Mouse (Mus musculus) WW6 (cell line): ENCODE measurements around the gene Ctla4.

Experiments
- DNase-seq: peaks from one replicate; pipeline ENCODE4 v3.0.0-alpha.2; 2013; ENCODE audit warnings: low read depth, low spot score

The Ctla4 gene

DNA sequence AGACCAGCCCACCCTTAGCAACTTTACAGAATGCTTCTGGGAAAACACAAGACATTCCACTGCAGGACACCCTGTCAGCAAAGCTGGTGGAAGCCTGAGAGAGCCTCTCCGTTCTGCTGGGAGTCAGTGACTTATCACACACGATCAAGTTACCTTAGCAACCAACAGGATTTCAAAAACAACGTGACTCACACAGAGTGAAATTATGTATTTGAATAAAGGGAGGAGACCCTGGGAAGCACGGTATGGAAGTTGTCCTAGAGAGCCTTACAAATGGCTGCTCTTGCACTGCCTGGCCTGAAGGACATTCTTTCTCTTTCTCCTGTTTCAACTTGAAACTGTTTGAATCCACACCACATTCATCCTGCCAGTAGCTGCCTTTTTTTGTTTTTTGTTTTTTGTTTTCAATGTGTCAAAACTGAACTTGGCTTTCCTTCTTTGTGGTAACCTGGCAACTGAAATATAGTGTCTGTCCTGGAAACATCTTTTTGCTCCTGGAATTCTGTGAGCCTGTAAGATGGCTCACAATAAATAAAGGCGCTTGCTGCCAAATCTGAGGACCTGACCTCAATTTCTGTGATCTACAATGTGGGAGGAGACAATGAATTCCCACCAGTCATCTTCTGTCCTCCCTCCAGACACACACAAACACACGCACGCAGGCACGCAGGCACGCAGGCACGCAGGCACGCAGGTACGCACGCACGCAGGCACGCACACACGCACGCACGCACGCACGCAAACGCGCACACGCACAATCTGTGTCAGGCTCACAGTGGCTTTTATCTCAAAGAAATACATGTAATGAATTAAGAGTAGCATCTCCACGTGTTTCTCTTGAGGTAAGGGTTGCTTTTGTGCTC is 33.9 kb downstream of the Ctla4 start:
- peak; percentile 5 for DNase-seq

DNA sequence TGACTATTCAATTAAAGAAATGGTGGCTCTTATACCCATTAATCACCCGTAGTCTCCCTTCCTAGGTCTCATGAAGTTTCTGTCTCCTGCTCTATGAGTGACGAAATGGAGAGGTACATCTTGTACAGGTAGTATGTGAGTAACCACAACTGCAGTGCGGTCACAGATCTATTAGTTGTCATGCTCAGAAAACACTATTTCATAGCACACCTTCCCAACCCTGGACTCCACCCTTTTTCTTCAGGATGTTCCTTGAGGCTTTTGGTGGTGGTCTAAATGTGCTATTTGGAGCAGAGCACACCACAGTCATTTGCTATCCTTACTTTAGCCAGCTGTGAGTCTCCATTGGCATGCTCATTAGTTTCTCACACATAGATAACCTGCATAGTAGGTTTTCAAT is 42.2 kb downstream of the Ctla4 start:
- DNase-seq: no peak

DNA sequence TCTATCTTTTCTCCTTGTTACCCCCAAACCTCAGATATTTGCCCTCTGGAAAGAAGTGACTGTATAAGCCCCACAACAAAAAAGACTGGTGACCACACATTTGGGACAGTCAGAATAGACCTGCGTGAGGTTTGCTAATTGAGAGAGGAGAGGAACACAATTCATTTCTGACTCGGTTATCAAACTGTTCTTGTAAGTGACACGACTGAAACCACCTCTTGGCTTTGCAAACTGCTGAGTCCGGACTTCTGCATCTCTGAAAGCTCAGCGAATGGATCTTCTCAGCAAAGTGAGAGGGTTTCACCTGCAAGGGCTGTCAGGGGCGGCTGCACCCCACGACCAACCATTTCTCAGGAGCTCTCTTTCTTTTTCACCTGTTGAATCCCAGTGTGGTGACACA is 43.6 kb downstream of the Ctla4 start:
- no peak for DNase-seq

DNA sequence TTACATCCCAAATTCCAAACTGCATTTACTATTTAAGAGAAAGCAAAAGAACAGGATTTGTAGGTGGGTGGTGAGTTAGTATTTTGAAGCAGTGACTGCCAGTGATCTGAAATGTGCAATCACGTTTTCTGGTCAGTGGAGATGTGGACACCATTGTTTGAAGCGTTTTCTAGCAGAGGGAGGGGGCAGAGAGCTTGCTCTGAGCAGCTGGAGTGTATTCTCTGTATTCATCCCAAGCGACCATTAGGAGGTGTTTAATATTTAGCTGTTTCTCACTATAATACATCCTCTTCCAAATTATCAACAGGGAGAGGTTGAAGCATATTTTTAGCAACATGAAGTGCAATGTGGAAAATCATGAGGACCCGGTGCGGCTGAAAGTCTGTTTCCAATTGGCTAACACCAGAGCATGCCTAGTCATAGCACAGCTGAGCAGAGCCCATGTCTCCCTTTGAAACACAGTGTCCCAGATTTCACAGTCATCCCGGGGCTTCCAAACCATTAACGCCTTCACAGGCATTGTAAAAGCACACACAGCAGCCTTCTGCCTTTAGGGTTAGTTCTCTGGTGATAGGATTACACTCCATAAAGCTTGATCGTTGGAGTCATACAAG is 49.3 kb downstream of the Ctla4 start:
- DNase-seq: no peak

DNA sequence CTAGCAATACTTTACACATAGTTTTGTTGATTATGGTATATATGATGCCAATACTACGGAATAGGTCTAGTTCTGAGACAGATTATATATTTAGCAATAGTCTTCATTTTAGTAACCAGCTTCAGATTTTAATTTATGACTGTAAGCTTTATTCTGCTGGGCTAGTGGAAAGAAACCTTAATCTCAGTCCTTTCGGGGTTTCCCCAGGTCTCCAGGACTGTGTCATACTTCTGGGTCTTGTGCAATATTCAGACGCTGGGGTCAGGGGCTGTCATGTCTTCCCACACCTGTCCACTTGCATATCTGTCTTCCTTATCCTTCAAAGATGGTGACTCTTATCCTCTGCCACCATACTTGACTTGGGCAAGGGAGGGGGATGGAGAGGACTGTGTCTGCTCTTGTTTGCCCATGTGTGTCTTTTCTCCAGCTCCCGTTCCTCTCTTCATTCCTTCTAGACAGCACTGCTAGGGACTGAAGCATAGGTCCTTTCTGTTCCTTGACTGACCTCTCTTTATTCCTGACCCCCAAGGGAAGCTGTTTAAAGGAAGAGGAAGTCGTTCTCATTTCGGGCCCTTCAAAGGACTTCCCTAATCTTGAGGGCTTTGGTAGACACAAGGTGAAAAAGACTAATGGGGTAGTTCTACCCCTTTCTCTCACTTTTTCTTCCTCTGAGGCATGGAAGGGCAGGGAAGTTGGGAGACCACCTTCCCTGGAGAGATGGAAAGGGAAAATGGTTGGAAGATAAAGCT is 50.3 kb downstream of the Ctla4 start:
- no peak for DNase-seq

DNA sequence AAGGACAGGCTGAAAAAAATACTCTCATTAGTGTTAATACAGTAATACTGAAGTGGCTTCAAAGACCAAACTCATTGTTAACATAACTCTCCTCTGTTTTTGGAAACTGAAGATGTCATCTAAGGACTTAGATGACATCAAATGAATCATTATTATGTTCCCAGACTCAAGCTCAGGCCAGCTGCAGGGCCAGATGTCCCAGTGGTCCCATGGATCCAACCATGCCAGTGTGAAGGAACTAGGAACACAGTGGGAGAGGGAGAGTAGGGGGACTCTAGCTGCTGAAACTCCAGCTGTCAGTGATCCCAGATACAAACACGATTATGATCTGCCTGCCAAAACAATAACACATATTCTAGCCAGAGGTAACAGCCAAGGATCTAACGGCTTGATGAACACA is 51.5 kb downstream of the Ctla4 start:
- DNase-seq: no peak

DNA sequence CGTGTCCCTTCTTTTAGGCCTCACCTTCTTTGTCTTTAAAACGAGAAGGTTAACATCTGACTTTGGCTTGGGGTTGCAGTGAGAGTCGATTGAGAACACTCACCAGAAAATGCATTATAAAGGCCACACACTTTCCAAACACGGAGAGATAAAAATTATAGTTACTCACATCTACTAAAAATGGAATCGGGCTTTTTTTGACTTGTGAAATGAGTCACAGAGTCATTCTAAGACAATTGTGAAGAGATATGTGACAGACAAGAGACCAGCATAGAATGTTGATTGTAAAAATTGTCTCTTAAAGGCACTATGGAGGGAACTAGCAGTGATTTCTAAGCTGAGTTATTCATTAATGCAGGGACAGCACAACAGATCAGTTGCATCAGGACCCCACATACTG is 52.2 kb downstream of the Ctla4 start:
- no peak for DNase-seq

DNA sequence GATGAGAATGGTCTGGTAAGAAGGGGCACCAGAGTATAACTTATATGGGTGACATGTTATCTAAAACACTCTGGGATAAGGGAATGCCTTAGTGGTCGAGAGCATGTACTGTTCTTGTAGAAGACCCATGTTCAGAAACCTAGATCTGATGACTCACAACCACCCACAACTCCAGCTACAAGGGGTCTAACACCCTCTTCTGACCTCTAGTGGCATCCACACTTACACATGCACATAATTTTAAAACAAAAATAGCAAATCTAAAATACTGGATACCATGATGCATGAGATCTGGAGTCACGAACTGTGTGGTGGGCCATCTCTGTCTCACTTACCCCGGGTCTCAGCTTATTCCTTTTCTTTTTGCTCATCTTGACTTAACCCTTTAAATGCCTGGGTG is 53.2 kb downstream of the Ctla4 start:
- no peak for DNase-seq

DNA sequence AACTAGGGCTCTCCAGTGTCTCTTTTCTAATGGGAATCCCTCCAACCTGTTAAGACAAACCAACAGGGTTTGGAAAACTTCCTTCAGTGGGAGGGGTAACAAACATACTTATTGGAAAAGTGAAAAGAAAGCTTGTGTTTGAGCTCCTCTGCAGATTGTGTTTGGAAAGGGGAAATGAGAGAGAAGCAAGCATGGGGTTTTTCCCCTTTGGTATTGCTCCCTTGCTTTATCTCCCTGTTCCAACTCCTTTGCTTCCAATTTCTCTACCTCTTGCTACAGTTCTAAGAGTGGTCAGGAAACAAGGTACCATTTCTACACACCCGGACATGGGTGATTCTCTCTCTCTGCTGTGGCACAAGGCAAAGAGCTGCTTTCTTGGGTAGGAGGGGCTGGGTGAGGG is 53.8 kb downstream of the Ctla4 start:
- DNase-seq: no peak

DNA sequence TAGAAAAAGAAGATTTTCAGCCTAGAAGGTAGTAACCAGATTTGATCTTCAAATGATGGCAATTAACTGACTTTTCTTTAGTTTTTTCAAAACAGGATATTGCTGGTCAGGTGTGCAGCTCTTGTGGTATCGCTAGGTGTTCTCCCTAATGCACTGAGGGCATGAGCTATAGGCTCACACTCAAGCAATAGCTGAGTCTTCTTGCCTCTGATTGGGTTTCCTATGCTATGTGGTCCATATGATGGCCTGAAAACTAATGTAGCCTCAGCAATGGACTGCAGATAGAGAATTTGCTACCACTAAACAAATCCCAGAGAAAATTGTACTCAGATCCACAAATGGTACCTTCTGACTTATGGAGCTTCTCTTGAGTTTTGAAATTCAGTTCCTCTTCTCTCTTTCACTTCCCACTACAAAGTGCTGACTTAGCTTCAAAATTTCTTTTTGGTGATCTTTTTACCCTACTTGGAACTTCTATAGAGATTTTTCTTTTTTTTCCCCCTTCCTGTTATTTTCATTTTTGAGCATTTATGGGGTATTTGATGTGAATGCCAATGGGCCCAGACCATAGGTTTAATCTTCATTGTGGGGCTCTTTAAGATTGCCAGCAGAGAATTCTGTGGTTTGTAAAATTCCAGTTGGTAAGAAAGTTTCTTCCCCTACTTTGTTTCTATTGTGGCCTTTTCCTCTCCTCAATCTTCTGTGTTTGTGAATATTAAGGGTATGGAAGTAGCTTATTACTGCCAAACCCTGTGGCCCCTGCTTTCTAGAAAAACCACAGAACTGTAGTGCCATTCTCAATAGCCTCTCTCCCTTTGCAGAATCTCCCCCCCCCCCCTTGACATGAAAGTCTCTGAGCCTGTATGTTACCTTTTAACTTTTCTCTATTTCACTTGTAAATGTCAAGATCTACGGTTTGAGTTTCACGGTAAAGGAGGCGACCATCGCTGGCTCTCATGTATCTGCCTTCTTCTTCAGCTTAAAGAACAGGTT is 54.6 kb downstream of the Ctla4 start:
- DNase-seq: no peak

DNA sequence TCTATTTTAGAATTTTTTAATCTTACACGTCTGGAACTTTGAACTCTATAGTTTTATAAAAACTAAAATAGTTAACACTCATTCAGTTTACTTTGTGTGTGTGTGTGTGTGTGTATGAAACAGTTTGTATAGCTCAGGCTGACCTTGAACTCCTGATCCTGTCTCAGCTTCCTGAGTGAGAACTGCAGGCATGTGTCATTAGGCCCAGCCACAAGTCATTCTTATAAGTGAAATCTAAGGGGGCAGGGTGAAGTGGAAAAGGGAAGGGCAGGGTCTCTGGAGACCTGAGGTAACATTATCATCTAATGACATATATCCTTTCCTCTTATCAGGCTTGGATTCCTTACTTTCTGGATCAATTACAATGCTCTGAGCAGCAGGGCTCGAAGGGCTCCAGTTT is 56.1 kb downstream of the Ctla4 start:
- no peak for DNase-seq

DNA sequence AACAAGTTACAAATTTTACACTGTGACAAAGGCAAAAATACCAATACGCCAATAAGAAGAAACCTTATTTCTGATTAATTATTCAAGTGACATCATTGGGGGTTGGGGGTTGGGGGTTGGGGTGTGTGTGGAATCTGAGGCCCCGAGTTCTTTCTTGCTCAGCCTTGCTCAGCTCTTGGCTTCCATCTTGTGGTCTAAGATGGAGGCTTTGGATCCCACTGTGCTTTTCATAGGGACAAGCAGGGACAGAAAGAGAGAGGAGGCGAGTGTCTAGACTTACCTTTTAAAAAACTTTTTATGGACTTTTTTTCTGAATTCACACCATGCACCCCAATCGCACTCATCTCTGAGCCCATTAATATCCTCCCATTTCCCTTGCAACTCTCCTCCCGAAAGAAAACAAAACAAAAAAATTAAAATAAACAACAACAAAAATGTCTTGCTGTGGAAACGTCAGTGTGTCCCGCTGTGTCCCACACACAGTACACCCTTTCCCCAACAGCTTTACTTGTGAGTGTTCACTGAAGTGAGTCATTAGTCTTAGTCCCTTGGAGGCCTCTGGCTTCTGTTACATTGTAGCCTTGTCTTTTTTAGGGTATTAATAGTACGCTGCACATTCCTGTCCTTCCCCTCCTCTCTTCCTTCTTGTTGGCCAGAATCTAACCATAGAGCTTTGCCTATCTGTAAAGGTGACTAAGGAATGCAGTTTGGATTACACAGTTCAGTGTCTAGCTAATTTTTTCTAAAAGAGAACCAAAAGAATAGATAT is 59.0 kb downstream of the Ctla4 start:
- DNase-seq: no peak

DNA sequence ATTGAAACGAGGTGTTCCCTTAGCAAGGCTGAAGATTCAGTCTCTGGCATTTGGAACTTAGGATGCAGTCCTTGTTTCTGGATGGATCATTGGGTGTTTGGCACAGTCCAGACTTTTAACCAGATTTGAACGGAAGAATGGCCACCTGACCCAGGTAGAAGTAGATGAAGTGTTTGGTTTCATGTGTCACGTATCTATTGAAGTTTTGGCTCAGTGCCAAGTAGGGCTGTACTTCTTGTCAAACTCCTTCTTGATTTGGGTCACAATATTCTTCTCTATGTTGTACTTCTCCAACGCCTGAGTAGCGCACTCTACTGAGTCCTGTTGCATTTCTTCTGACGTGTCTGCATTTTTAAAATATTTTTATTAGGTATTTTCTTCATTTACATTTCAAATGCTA is 61.3 kb downstream of the Ctla4 start:
- DNase-seq: no peak

DNA sequence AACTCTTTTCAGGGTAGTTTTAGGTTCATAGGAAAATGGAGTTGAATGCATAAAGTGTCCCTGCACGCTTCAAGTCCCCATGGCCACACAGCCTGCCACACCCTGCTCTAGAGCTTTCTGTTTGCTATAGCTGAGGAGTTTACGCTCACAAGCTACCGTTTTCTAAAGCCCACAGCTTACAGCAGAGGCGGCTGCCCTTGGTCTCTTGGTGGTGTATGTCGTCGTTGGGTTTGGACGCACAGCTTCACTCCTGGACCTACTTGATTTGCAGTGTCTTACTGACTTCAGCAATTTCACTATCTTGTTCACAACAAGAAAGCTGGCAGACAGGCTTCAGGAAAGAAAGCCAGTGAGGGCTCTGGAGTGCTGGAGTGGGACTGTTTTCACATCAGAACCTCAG is 66.2 kb downstream of the Ctla4 start:
- DNase-seq: no peak

DNA sequence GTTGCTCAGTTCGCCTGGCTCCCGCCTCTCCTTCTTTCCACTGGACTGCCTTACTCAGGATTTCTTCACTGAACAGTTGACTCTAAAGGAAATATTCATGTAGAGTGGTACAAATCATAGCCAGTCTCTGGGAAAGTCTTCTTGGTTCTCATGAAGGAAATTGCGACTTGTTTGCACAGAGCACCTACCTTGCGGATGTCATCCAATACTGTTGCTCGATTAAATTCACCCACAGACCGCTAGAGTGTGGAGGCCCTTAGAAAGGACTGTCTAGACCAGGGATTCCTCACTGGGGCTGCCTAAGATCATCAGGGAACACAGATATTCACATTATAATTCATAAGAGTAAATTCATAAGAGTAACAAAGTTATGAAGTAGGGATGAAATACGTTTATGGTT is 66.9 kb downstream of the Ctla4 start:
- DNase-seq: no peak

DNA sequence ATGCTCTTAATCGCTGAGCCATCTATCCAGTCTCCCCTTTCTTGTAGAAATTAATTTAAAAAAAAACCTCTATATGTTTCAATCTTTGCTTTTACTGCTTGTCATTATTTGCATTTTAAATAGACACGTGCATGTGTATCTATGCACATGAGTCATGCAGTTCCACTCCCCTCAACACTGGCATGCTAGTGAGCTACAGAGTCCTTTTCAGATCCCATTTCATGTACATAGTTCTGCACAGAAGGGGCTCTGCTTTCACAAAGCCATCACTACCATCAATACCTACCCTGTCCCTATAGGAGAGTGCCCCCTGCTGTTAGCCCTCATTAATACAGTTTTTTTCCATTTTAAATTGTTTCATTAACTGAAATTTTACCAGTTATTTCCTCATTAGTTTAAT is 68.0 kb downstream of the Ctla4 start:
- no peak for DNase-seq

DNA sequence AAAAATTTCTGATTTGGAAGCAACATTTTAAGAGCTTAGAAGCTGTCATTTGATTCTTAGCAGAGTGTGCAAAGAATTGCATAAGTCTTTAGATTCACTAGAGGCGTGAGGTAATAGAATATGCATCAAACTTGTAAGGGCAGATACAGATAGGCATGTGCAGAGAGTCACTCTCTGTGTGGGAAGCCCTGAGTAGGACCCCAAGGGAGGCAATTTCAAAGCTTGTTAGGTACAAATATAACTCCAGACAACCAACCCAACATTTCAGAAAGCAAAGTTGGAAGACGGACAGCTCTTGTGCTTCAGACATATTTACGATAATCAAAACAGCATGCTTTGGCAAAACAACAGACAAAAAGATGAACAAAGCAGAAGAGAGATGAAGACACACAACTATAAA is 68.4 kb downstream of the Ctla4 start:
- no peak for DNase-seq

DNA sequence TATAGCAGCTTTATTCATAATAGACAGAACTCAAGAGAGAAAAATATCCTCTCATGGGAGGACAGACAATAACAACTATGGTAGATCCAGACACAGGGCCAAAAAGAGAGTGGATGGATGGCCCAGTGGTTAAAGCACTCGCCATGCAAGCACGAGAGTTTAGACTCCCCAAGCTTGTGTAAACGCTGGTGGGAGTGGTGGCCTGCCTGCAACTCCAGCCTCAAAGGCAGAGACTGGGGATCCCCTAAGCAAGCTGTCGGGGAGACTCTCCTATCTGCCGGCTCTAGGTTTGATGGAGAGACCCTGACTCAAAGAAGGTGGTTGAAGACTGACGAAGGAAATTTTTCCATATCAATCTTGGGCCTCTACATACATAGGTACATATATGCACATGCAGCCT is 69.4 kb downstream of the Ctla4 start:
- no peak for DNase-seq

DNA sequence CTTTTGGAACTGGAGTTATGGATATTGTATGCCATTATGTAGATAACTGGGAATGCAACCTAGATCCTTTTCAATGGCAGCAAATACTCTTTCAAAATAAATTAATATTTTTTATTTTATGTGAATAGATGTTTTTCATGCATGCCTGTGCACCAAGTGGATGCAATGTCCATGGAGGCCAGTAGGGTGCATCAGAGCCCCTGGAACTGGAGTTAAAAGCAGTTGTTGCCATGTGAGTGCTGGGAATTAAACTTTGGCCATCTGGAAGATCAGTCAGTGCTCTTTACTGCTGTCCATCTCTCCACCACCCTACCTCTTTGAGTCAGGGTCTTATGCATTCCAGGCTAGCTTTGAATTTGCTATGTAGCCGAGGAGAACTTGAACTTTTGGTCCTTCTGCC is 71.5 kb downstream of the Ctla4 start:
- no peak for DNase-seq

DNA sequence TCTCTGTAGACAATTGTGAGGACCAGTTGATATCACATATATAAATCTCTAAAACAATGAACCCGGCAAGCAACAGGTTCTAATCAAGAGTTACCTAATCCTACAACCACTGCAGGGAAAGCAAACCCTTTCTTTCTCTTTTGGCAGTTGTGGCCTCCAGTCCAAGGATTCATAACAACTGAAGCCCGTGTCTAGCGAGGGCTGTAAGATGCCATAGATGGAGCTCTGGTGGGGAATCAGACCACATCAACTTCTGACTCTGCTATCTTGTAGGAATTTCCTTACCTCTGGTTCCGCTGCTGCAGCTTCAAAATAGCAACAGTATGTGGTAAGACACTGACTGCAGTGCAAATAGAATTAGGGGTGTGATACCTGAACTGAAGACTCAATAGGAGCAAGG is 72.4 kb downstream of the Ctla4 start:
- DNase-seq: no peak

DNA sequence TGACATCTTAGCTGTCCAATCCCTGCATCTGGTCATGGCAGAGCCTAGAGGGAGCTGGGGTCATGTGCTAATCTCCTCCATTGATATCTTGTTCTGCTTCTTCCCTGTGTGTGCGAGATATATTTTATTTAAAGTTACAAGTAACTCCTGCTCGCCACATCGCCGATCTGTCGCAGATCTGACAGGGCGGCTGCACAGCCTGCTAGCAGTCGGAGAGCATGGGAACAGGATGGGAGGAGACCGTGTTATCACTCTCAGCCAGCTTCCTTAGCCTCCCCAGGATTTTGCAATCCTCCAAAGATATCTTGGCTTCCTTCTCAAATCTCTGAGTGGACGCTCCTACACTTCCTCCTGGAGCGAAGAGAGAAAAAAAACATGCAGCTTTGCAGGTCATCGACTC is 73.7 kb downstream of the Ctla4 start:
- no peak for DNase-seq
